In genomic region chr4:119295134-119295453, GRCm38 (mm10) we compare ENCODE assay signal across 8 mouse cellular contexts. TPM values are rescaled to one million over a fixed set of nuclear protein-coding genes. Genes with fewer than 3 reads are reported as not detected.
DNase-seq lines count a peak whose midpoint lies in the region; ATAC-seq and TF ChIP-seq lines count a peak whose summit lies in the region.

No protein-coding gene starts in this region.

- 11% methylated on average over 6 of the region's 6 CpGs for WGBS in heart, adult 2 months
- WGBS in forebrain, embryonic 11.5 days, result 6% methylated on average over 6 of the region's 6 CpGs
- 4% methylated on average over 6 of the region's 6 CpGs for WGBS in liver, embryonic 14.5 days (ENCODE audit: insufficient replicate concordance)

- peak overlapping the region; percentile 84 for H3K9ac ChIP-seq in heart, adult 2 months (ENCODE audit: low read depth, low read length)
- peak overlapping the region; percentile 77 for H3K9ac ChIP-seq in forebrain, embryonic 11.5 days (ENCODE audit: low read length)
- H3K9ac ChIP-seq in liver, embryonic 14.5 days (replicated peaks), result peak overlapping the region; percentile 64

- no peak for TF ChIP-seq POLR2A in heart, adult 2 months (IDR thresholded peaks at IDR 0.05; ENCODE audit: insufficient read depth, low read depth, low read length)

- peaks cover 16% of the 10 kb centered on the region for H3K36me3 ChIP-seq in heart, adult 2 months (ENCODE audit: control insufficient read depth, insufficient read depth, low read length)
- H3K36me3 ChIP-seq in C2C12 (ENCODE audit: control insufficient read depth, insufficient read depth), result peaks cover 28% of the 10 kb centered on the region
- H3K36me3 ChIP-seq in forebrain, embryonic 11.5 days (ENCODE audit: control insufficient read depth, insufficient read depth, low read length), result no peaks in the 10 kb centered on the region
- H3K36me3 ChIP-seq in liver, embryonic 14.5 days (replicated peaks; ENCODE audit: control insufficient read depth, insufficient read depth, low read depth), result peaks cover 2% of the 10 kb centered on the region

- intact Hi-C loops in heart, adult 2 months (cut with DNase I), result loop anchor here (2.0 kb wide), 2 partner anchors 26 to 48 kb away; partner anchors contain the start of gene Ppih
- intact Hi-C loops in gastrocnemius, postnatal 14 days (cut with DNase I; ENCODE audit: low total_unique reads), result loop anchor here (5.0 kb wide), 1 partner anchor 53 kb away; no protein-coding TSS in a partner anchor

- TF ChIP-seq EP300 in heart, adult 2 months (IDR thresholded peaks at IDR 0.05; ENCODE audit: insufficient read depth, low read depth, low read length), result no peak
- TF ChIP-seq EP300 in liver, embryonic 14.5 days (IDR thresholded peaks at IDR 0.05; ENCODE audit: low read depth), result no peak

- peaks cover 5% of the 10 kb centered on the region for H3K4me1 ChIP-seq in heart, adult 2 months (ENCODE audit: control insufficient read depth, insufficient read depth, low read length)
- H3K4me1 ChIP-seq in forebrain, embryonic 11.5 days (replicated peaks; ENCODE audit: control insufficient read depth, insufficient read depth, low read length), result no peaks in the 10 kb centered on the region; the same call in 1 of the 2 replicates
- H3K4me1 ChIP-seq in liver, embryonic 14.5 days (replicated peaks; ENCODE audit: control insufficient read depth in 2 of 2, insufficient read depth in 2 of 2, low read length in 1 of 2), result peaks cover 7 to 8% of the 10 kb centered on the region in 2 experiments

- ATAC-seq in forebrain, embryonic 11.5 days (replicated peaks; ENCODE audit: low FRiP score), result no peak
- ATAC-seq in liver, embryonic 14.5 days (ENCODE audit: insufficient read depth), result no peak

- no peaks in the 10 kb centered on the region for H3K9me3 ChIP-seq in forebrain, embryonic 11.5 days (ENCODE audit: control insufficient read depth, low read length)
- H3K9me3 ChIP-seq in liver, embryonic 14.5 days (ENCODE audit: control insufficient read depth, low read length), result no peaks in the 10 kb centered on the region

- no peak for TF ChIP-seq CTCF in heart, adult 2 months (IDR thresholded peaks at IDR 0.05)
- TF ChIP-seq CTCF in C2C12 (IDR thresholded peaks at IDR 0.05; ENCODE audit: control insufficient read depth, insufficient read depth, insufficient read length), result no peak
- no peak for TF ChIP-seq CTCF in liver, embryonic 14.5 days (IDR thresholded peaks at IDR 0.05; ENCODE audit: low read depth)

- H3K27me3 ChIP-seq in heart, adult 2 months (ENCODE audit: control insufficient read depth, insufficient read depth, low read length), result no peaks in the 10 kb centered on the region
- no peaks in the 10 kb centered on the region for H3K27me3 ChIP-seq in C2C12 (ENCODE audit: control insufficient read depth, insufficient read depth, insufficient read length)
- no peaks in the 10 kb centered on the region for H3K27me3 ChIP-seq in forebrain, embryonic 11.5 days (ENCODE audit: control insufficient read depth, insufficient read depth, low read length)
- no peaks in the 10 kb centered on the region for H3K27me3 ChIP-seq in liver, embryonic 14.5 days (ENCODE audit: control insufficient read depth, insufficient read depth, low read length)

- H3K27ac ChIP-seq in heart, adult 2 months, result peak overlapping the region; percentile 92
- peak overlapping the region; percentile 83; the same call in 1 of the 2 replicates for H3K27ac ChIP-seq in forebrain, embryonic 11.5 days (ENCODE audit: low read depth, low read length)
- H3K27ac ChIP-seq in liver, embryonic 14.5 days, result peak overlapping the region; percentile 20

- peak overlapping the region; percentile 64 for H3K4me3 ChIP-seq in heart, adult 2 months
- peak overlapping the region; percentile 76 for H3K4me3 ChIP-seq in C2C12 (ENCODE audit: insufficient read depth, poor library complexity, severe bottlenecking)
- H3K4me3 ChIP-seq in forebrain, embryonic 11.5 days (ENCODE audit: low read depth, low read length), result peak overlapping the region; percentile 99
- H3K4me3 ChIP-seq in liver, embryonic 14.5 days (ENCODE audit: insufficient read depth in 1 of 2, low read depth in 2 of 2, low read length in 2 of 2), result peak overlapping the region; percentile 64 to 92

- peak overlapping the region; percentile 51 for H3K4me2 ChIP-seq in forebrain, embryonic 11.5 days (ENCODE audit: low read depth, low read length, severe bottlenecking)
- H3K4me2 ChIP-seq in liver, embryonic 14.5 days (ENCODE audit: low read depth), result peak overlapping the region; percentile 86

- peak overlapping the region; percentile 72 for H3ac ChIP-seq in C2C12 (ENCODE audit: control insufficient read depth, insufficient read length, low read depth)

- no peak for DNase-seq in heart, adult 2 months
- no peak for DNase-seq in heart, adult 9 months (ENCODE audit: low spot score in 2 of 2)
- DNase-seq in forebrain, embryonic 11.5 days (ENCODE audit: low spot score), result no peak
- no peak for DNase-seq in liver, embryonic 14.5 days (ENCODE audit: low read depth in 3 of 3, low spot score in 3 of 3)
- DNase-seq in gastrocnemius, postnatal 14 days, result no peak
- DNase-seq in cerebellum, adult 9-10 months, result no peak
- DNase-seq in spleen, postnatal 4 days (ENCODE audit: low spot score in 2 of 2), result no peak

- H3K79me2 ChIP-seq in heart, adult 2 months (replicated peaks; ENCODE audit: control insufficient read depth, insufficient read depth, low read length), result peaks cover 13% of the 10 kb centered on the region
- H3K79me2 ChIP-seq in C2C12 (ENCODE audit: control insufficient read depth, insufficient read depth), result peaks cover 51% of the 10 kb centered on the region

- H3K79me3 ChIP-seq in C2C12 (ENCODE audit: low read depth), result peaks cover 38% of the 10 kb centered on the region

TF ChIP-seq in C2C12, 6 proteins besides CTCF, POLR2A, EP300 and RAD21:
- TF ChIP-seq FOSL1 (IDR thresholded peaks at IDR 0.05; ENCODE audit: insufficient read depth, low read length, poor library complexity, severe bottlenecking) (no peak), MYOG (IDR thresholded peaks at IDR 0.05; ENCODE audit: control insufficient read depth, extremely low read depth, insufficient read length) (no peak), USF1 (IDR thresholded peaks at IDR 0.05; ENCODE audit: low read depth) (no peak), CEBPB (IDR thresholded peaks at IDR 0.05; ENCODE audit: low read depth) (no peak), MAX (IDR thresholded peaks at IDR 0.05) (no peak), MYOD1 (IDR thresholded peaks at IDR 0.05; ENCODE audit: control insufficient read depth, insufficient read length, low read depth) (no peak)

RNA-seq across cellular contexts. Expression of gene Ybx1, which starts 0.7 kb away (rescaled TPM):
- total RNA-seq in heart, adult 2 months (2021), result 100 to 1,000 TPM; 773 to 861 TPM
- 266 and 385 TPM in 2 replicates for polyA plus RNA-seq in heart, adult 2 months (2012; rRNA removed)
- 818 TPM for polyA plus RNA-seq in C2C12 (2012; fragmentation: generic; extraction: Trizol)
- 1,312 and 1,467 TPM in 2 replicates for polyA plus RNA-seq in forebrain, embryonic 11.5 days (2014; fragmentation: Nextera tagmentation; extraction: Ambion mirVana)
- polyA plus RNA-seq in liver, embryonic 14.5 days (2012; rRNA removed), result 135 and 250 TPM in 2 replicates
- 297 and 335 TPM in 2 replicates for polyA plus RNA-seq in liver, embryonic 14.5 days (2014; fragmentation: Nextera tagmentation; extraction: Ambion mirVana)
- 100 to 1,000 TPM; 494 to 519 TPM for total RNA-seq in gastrocnemius, postnatal 14 days (2021)

RNA-seq across cellular contexts. Expression of gene Ppih, which starts 25.3 kb away (rescaled TPM):
- total RNA-seq in heart, adult 2 months (2021), result 10 to 100 TPM in 1 of 2 experiments, 1 to 10 TPM in 1; 8.2 to 10.3 TPM
- polyA plus RNA-seq in heart, adult 2 months (2012; rRNA removed), result 5.5 and 7.4 TPM in 2 replicates
- 68.2 TPM for polyA plus RNA-seq in C2C12 (2012; fragmentation: generic; extraction: Trizol)
- 119 and 133 TPM in 2 replicates for polyA plus RNA-seq in forebrain, embryonic 11.5 days (2014; fragmentation: Nextera tagmentation; extraction: Ambion mirVana)
- polyA plus RNA-seq in liver, embryonic 14.5 days (2012; rRNA removed), result 42.3 and 52.2 TPM in 2 replicates
- 76.0 and 80.8 TPM in 2 replicates for polyA plus RNA-seq in liver, embryonic 14.5 days (2014; fragmentation: Nextera tagmentation; extraction: Ambion mirVana)
- 10 to 100 TPM in 1 of 2 experiments, 1 to 10 TPM in 1; 9.9 to 10.4 TPM for total RNA-seq in gastrocnemius, postnatal 14 days (2021)

RNA-seq across cellular contexts. Expression of gene Cldn19, which starts 39.9 kb away (rescaled TPM):
- not detected for total RNA-seq in heart, adult 2 months (2021)
- 0.37 TPM in 1 of 2 replicates, not detected in the other for polyA plus RNA-seq in heart, adult 2 months (2012; rRNA removed)
- not detected for polyA plus RNA-seq in C2C12 (2012; fragmentation: generic; extraction: Trizol)
- 0.21 and 0.31 TPM in 2 replicates for polyA plus RNA-seq in forebrain, embryonic 11.5 days (2014; fragmentation: Nextera tagmentation; extraction: Ambion mirVana)
- not detected in 2 replicates for polyA plus RNA-seq in liver, embryonic 14.5 days (2012; rRNA removed)
- polyA plus RNA-seq in liver, embryonic 14.5 days (2014; fragmentation: Nextera tagmentation; extraction: Ambion mirVana), result not detected in 2 replicates
- total RNA-seq in gastrocnemius, postnatal 14 days (2021), result 10 to 100 TPM in 1 of 2 experiments, 1 to 10 TPM in 1; 6.2 to 16.8 TPM

Comparison
In these comparisons a context has a peak if more than half of its experiments do, and no peak if none do; other contexts are left out.
1. H3K27ac ChIP-seq: peak in every context shown above with its lines; median percentile 92 in heart, adult 2 months; 83 in forebrain, embryonic 11.5 days; 20 in liver, embryonic 14.5 days.